Mouse (Mus musculus) embryonic facial prominence, embryonic 14.5 days (tissue): ENCODE results near the gene Cyp2d26. TPM values are rescaled to one million over a fixed set of nuclear protein-coding genes. Genes with fewer than 3 reads are reported as not detected.
A peak's percentile ranks its signal among the peaks of the same experiment; 100 is the strongest.

Source experiments
- ATAC-seq: fragments of 200-750 bp; cut with Nextera tagmentation; 2 replicates; pipeline ENCODE4 v1.8.0; 2017; ENCODE audit warnings: low read depth, moderate number of reproducible peaks, moderate TSS enrichment
- DNase-seq: peaks from one replicate; pipeline ENCODE4 v3.0.0-alpha.2; 2015; ENCODE audit warnings: low spot score
- H3K27ac ChIP-seq: fragments of 300-500 bp; sonication (generic); replicated peaks from 2 replicates; pipeline ENCODE4 v1.5.1; 2014; ENCODE audit warnings: low read depth, mild to moderate bottlenecking, low read length, moderate library complexity
- H3K27me3 ChIP-seq: fragments of 300-500 bp; sonication (generic); replicated peaks from 2 replicates; pipeline ENCODE4 v1.6.1; 2014; ENCODE audit warnings: low read length; ENCODE audit not compliant: control insufficient read depth, insufficient read depth
- H3K36me3 ChIP-seq: fragments of 300-500 bp; sonication (generic); 2 replicates; pipeline ENCODE4 v1.6.1; 2014; ENCODE audit warnings: low read length, mixed read lengths; ENCODE audit not compliant: control insufficient read depth, insufficient read depth
- H3K4me1 ChIP-seq: fragments of 300-500 bp; sonication (generic); 2 replicates; pipeline ENCODE4 v1.6.1; 2014; ENCODE audit warnings: antibody characterized with exemption, low read length; ENCODE audit not compliant: control insufficient read depth, insufficient read depth
- H3K4me2 ChIP-seq: fragments of 300-500 bp; sonication (generic); 2 replicates; pipeline ENCODE4 v1.6.1; 2014; ENCODE audit warnings: low read depth, mild to moderate bottlenecking, low read length, moderate library complexity, mixed read lengths
- H3K4me3 ChIP-seq: fragments of 300-500 bp; sonication (generic); 2 replicates; pipeline ENCODE4 v1.5.1; 2014; ENCODE audit warnings: low read depth, mild to moderate bottlenecking, low read length
- H3K9ac ChIP-seq: fragments of 300-500 bp; sonication (generic); 2 replicates; pipeline ENCODE4 v1.6.1; 2014; ENCODE audit warnings: low read depth, mild to moderate bottlenecking, low read length, moderate library complexity, mixed read lengths
- H3K9me3 ChIP-seq: fragments of 300-500 bp; sonication (generic); 2 replicates; pipeline ENCODE4 v1.6.1; 2016; ENCODE audit warnings: low read length; ENCODE audit not compliant: control insufficient read depth
- WGBS: fragments of 180-500 bp; shearing (Covaris S2); extraction: QIAGEN DNeasy Blood & Tissue Kit; methylation state at CpG from one replicate; pipeline ENCODE4 v1.1.7; 2014; 5-methylcytosine and 5-hydroxymethylcytosine counted together
- polyA plus RNA-seq: library from polyadenylated mRNA; unstranded; fragments of >200 nt; fragmentation: Nextera tagmentation; extraction: Ambion mirVana; gene quantifications from 2 replicates; pipeline ENCODE4 v1.2.1, GENCODE M21; 2014

The Cyp2d26 gene
- not detected in 2 replicates for polyA plus RNA-seq

GRCm38 (mm10) chr15:82794277-82794676 lies at the start of gene Cyp2d26:
Gene Cyp2d26, minus strand, starts transcription at chr15:82794294.
- Histone ChIP-seq H3K36me3 (no peaks in the 10 kb centered on the region), H3K4me1 (no peaks in the 10 kb centered on the region), H3K9ac (no peak within 1 kb of the TSS), H3K27me3 (no peaks in the 10 kb centered on the region), H3K4me2 (no peak within 1 kb of the TSS), H3K27ac (no peak within 1 kb of the TSS), H3K4me3 (no peak within 1 kb of the TSS), H3K9me3 (no peaks in the 10 kb centered on the region)
- DNase-seq = no peak
- WGBS = 88% methylated on average over 5 of the region's 5 CpGs
- no peak for ATAC-seq

GRCm38 (mm10) chr15:82839146-82839545 lies 45.1 kb upstream of the Cyp2d26 start:
- peaks cover 6% of the 10 kb centered on the region; the same call in 1 of the 2 replicates for H3K36me3 ChIP-seq
- DNase-seq = no peak
- 96% methylated on average over 3 of the region's 3 CpGs for WGBS
- H3K4me1 ChIP-seq = no peaks in the 10 kb centered on the region
- ATAC-seq = no peak
- no peak overlapping the region for H3K9ac ChIP-seq
- no peaks in the 10 kb centered on the region for H3K9me3 ChIP-seq
- H3K4me3 ChIP-seq = no peak overlapping the region
- H3K27ac ChIP-seq = no peak overlapping the region
- H3K27me3 ChIP-seq = no peaks in the 10 kb centered on the region
- no peak overlapping the region for H3K4me2 ChIP-seq

DNA sequence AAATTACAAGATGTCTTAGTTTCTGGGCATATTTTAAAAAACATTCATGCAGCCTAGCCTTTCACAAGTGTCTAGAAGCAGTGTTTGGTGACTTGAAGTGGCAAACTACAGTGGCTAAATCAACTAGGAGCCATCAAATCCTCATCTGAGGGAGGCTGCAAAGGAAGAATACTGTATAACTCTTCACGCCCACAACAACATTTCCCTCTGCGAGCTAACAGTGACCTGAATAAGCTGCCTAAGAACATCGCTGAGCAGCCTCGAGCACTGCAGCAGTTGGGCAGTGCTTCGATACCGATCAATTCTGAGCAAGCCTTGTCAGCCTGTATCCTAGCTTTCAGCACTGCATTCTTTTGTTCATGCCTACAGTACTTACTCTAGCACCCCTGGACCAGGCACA lies 35.8 kb upstream of the Cyp2d26 start:
- no peak for DNase-seq
- no peak overlapping the region for H3K27ac ChIP-seq
- no peaks in the 10 kb centered on the region for H3K27me3 ChIP-seq
- H3K36me3 ChIP-seq = peaks cover 2% of the 10 kb centered on the region; the same call in 1 of the 2 replicates
- no peak overlapping the region for H3K9ac ChIP-seq
- no peaks in the 10 kb centered on the region for H3K4me1 ChIP-seq
- no peak for ATAC-seq
- 90% methylated on average over 6 of the region's 6 CpGs for WGBS
- H3K9me3 ChIP-seq = no peaks in the 10 kb centered on the region
- H3K4me2 ChIP-seq = no peak overlapping the region
- H3K4me3 ChIP-seq = no peak overlapping the region

DNA sequence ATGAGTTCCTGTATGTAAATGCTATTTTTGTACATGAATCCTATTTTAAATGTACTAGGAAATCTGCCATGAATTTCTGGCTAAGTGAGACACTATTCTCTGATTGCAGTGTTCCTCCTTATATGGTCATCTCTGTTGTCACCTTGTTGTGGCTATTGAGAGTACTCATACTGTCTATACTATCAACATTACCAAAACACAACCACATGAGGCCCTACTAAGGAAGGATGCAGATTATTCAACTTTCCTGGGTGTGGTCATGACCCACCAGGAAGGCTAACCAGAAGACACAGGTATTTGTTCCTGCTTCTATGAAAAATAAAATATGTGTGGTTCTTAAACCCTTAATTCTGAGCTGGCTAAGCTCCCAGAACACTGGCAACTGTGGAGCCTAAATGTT lies 31.8 kb upstream of the Cyp2d26 start:
- Histone ChIP-seq H3K27ac (no peak overlapping the region), H3K4me1 (no peaks in the 10 kb centered on the region), H3K4me2 (no peak overlapping the region), H3K4me3 (no peak overlapping the region), H3K27me3 (no peaks in the 10 kb centered on the region), H3K9me3 (no peaks in the 10 kb centered on the region), H3K36me3 (peaks cover 15% of the 10 kb centered on the region; the same call in 1 of the 2 replicates), H3K9ac (no peak overlapping the region)
- ATAC-seq = no peak
- no peak for DNase-seq

DNA sequence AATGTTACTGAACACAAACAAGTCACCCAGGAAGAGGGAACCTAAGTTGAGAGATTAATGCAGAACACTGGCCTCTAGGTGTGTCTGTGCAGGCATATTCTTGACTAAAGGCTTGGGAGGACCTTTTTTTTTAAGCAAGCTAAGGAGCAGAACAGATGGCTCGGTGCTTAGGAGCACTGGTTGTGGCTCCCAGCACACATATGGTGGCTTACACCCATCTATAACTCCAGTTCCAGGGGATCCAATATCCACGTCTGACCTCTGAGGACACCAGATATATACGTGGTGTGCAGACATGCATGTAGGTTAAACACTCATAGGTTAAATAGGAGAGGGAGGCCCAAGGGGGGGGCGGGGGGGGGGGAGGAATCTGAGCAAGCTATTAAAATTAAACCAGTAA lies 28.3 kb upstream of the Cyp2d26 start:
- 56% methylated on average over 3 of the region's 4 CpGs for WGBS
- ATAC-seq = no peak
- Histone ChIP-seq H3K27me3 (no peaks in the 10 kb centered on the region), H3K4me3 (no peak overlapping the region), H3K27ac (no peak overlapping the region), H3K4me2 (no peak overlapping the region), H3K36me3 (peaks cover 20% of the 10 kb centered on the region; the same call in 1 of the 2 replicates), H3K9ac (no peak overlapping the region), H3K4me1 (no peaks in the 10 kb centered on the region), H3K9me3 (no peaks in the 10 kb centered on the region)
- DNase-seq = no peak

DNA sequence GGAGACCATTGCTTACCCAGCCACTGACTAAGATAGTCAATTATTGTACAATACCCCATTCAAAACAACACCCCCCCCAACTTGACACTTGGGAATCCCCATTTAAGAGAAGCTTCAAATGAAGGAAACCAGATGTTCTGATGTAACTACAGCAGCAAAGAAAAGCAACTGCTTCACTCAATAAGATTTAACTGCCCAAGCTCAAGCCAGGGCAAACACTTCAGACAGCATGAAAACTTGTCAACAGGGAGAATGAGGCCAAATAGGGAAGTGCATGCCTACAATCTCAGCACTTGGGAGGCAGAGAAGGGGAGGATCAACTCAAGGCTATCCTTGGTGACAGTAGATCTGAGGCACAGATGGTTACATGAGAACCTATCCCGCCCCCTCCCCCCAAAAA lies 27.6 kb upstream of the Cyp2d26 start:
- Histone ChIP-seq H3K27me3 (no peaks in the 10 kb centered on the region), H3K27ac (no peak overlapping the region), H3K9me3 (no peaks in the 10 kb centered on the region), H3K4me1 (no peaks in the 10 kb centered on the region), H3K4me3 (no peak overlapping the region), H3K9ac (no peak overlapping the region), H3K4me2 (no peak overlapping the region), H3K36me3 (peaks cover 26% of the 10 kb centered on the region; the same call in 1 of the 2 replicates)
- DNase-seq = no peak
- 94% methylated on average over 1 of the region's 1 CpGs for WGBS
- no peak for ATAC-seq

DNA sequence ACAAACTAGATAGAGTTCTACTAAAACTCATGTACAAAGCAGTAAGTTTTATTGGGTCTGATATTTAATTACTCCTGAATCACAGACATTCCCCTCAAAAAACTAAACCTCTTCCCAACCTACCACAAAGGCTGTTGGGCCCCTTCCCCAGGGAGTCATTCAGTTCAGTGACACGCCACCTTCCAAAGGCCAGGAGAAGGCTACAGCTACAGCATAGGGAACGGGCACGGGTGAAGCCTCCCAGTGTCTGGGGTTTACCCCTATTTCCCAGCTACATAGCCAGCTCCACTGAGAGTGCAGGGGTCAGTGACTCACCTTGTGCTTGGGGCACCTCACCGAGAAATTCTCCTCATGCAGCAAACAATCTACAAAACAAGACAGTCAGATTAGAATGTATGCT lies 21.2 kb upstream of the Cyp2d26 start:
- WGBS = 84% methylated on average over 4 of the region's 4 CpGs
- no peaks in the 10 kb centered on the region for H3K4me1 ChIP-seq
- DNase-seq = no peak
- no peaks in the 10 kb centered on the region for H3K27me3 ChIP-seq
- no peak overlapping the region for H3K4me3 ChIP-seq
- H3K9me3 ChIP-seq = no peaks in the 10 kb centered on the region
- H3K36me3 ChIP-seq = peaks cover 43% of the 10 kb centered on the region; the same call in 1 of the 2 replicates
- no peak overlapping the region for H3K27ac ChIP-seq
- no peak overlapping the region for H3K9ac ChIP-seq
- no peak overlapping the region for H3K4me2 ChIP-seq
- no peak for ATAC-seq

DNA sequence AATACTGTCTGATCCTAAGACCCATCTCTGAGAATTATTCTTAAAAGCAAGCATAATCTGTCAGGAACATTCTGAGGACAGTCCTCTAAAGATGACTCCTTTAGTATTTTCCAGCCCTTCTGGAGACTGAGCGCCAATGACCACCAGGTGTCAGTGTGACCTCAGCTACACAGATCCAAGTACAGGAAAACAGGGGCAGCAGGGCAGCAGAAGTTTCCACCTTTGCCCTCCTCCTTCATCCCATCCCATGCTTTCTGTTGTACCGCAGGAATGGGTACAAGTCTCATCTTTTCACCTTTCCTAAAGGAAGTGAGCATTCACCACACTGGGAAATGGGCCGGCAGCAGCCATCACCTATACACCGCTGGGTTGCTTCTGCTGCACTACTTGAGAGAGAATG lies 20.7 kb upstream of the Cyp2d26 start:
- H3K36me3 ChIP-seq = peaks cover 46% of the 10 kb centered on the region; the same call in 1 of the 2 replicates
- peak; percentile 56 for DNase-seq
- H3K4me2 ChIP-seq = no peak overlapping the region
- no peaks in the 10 kb centered on the region for H3K27me3 ChIP-seq
- H3K9ac ChIP-seq = no peak overlapping the region
- H3K4me3 ChIP-seq = no peak overlapping the region
- 58% methylated on average over 4 of the region's 4 CpGs for WGBS
- no peaks in the 10 kb centered on the region for H3K4me1 ChIP-seq
- ATAC-seq = peak; percentile 47; the same call in 1 of the 2 replicates
- H3K27ac ChIP-seq = no peak overlapping the region
- H3K9me3 ChIP-seq = no peaks in the 10 kb centered on the region

- no peak for ATAC-seq
- H3K36me3 ChIP-seq = peaks cover 46% of the 10 kb centered on the region; the same call in 1 of the 2 replicates
- no peak for DNase-seq
Measured at GRCm38 (mm10) chr15:82814321-82814720, 20.2 kb upstream of the Cyp2d26 start.

More at GRCm38 (mm10) chr15:82814321-82814720, 20.2 kb upstream of the Cyp2d26 start:
- Histone ChIP-seq H3K27ac (no peak overlapping the region), H3K4me1 (no peaks in the 10 kb centered on the region), H3K27me3 (no peaks in the 10 kb centered on the region), H3K4me3 (no peak overlapping the region), H3K4me2 (no peak overlapping the region), H3K9ac (no peak overlapping the region), H3K9me3 (no peaks in the 10 kb centered on the region)
- 86% methylated on average over 7 of the region's 7 CpGs for WGBS
